Mouse (Mus musculus): ENCODE data around the gene Dip2b.

DNA sequence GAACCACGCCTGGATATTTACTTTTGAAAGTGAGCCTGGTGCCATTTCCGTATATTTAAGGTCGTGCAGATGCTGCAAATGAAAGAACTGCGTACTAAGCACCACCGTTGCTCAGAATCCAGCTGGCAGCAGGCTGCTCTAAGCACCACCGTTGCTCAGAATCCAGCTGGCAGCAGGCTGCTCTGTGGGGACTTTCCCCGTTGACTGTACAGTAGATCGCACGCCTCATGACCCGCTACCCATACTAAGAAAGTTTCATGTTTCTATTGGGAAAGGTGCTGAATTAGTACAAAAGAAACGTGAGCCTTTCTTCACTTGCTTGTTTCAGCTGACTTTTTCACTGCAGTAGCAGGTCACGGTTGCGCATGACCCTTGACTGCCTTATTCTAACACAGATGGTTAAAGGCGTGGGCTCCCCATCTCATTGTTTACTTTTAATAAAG, 150.5 kb downstream of the Dip2b start:
- TF ChIP-seq CTCF (IDR thresholded peaks at IDR 0.05; ENCODE audit: control insufficient read depth, insufficient read depth, insufficient replicate concordance, low read depth, low read length): no peak
- TF ChIP-seq POLR2A (IDR thresholded peaks at IDR 0.05; ENCODE audit: control insufficient read depth, low read depth, low read length): no peak
